Mouse (Mus musculus) megakaryocyte, embryonic 14.5 days (primary cell): ENCODE data around the gene Rara.

Experiments used
- FLI1 ChIP-seq: IDR thresholded peaks from 2 replicates; pipeline ENCODE4 v1.6.1; 2012; ENCODE audit warnings: low read length, inconsistent platforms, mixed read lengths
- GATA1 ChIP-seq: IDR thresholded peaks from 3 replicates; pipeline ENCODE4 v1.6.1; 2012; ENCODE audit warnings: mixed read lengths, low read length, inconsistent platforms, borderline replicate concordance

GRCm38 (mm10) chr11:99019844-99020243, 92.2 kb downstream of the Rara start:
- TF ChIP-seq GATA1 (no peak), FLI1 (no peak)
